In genomic region chr3:83098546-83099034, GRCm38 (mm10) we compare ENCODE assay signal across 8 mouse cellular contexts. TPM values are rescaled to one million over a fixed set of nuclear protein-coding genes. Genes with fewer than 3 reads are reported as not detected.
A peak's percentile ranks its signal among the peaks of the same experiment; 100 is the strongest.
DNase-seq lines count a peak whose midpoint lies in the region; ATAC-seq and TF ChIP-seq lines count a peak whose summit lies in the region.

No protein-coding gene starts in this region.

- peak overlapping the region; percentile 62 for H3K4me3 ChIP-seq in gastrocnemius, adult 2 months
- H3K4me3 ChIP-seq in hindbrain, embryonic 13.5 days, result peak overlapping the region; percentile 26
- peak overlapping the region; percentile 21; the same call in 1 of the 2 replicates for H3K4me3 ChIP-seq in midbrain, embryonic 11.5 days (ENCODE audit: low read depth, low read length)
- no peak overlapping the region for H3K4me3 ChIP-seq in kidney, adult 2 months (ENCODE audit: insufficient read depth, low read depth, low read length)

- no peaks in the 10 kb centered on the region for H3K27me3 ChIP-seq in hindbrain, embryonic 13.5 days
- no peaks in the 10 kb centered on the region for H3K27me3 ChIP-seq in midbrain, embryonic 11.5 days (ENCODE audit: control insufficient read depth, insufficient read depth, low read length)
- H3K27me3 ChIP-seq in kidney, adult 2 months (replicated peaks; ENCODE audit: control insufficient read depth, insufficient read depth, low read length), result no peaks in the 10 kb centered on the region; the same call in 1 of the 2 replicates

- under 1% methylated on average over 14 of the region's 14 CpGs for WGBS in hindbrain, embryonic 13.5 days
- WGBS in midbrain, embryonic 11.5 days, result 2% methylated on average over 14 of the region's 14 CpGs
- WGBS in kidney, adult 2 months, result 13% methylated on average over 14 of the region's 14 CpGs

- peaks cover 34% of the 10 kb centered on the region for H3K4me1 ChIP-seq in hindbrain, embryonic 13.5 days (replicated peaks)
- H3K4me1 ChIP-seq in midbrain, embryonic 11.5 days (ENCODE audit: control insufficient read depth, insufficient read depth, low read length), result peaks cover 17% of the 10 kb centered on the region
- no peaks in the 10 kb centered on the region for H3K4me1 ChIP-seq in kidney, adult 2 months (ENCODE audit: control insufficient read depth, insufficient read depth, low read length)

- peak; percentile 24 for DNase-seq in gastrocnemius, adult 2 months
- no peak for DNase-seq in gastrocnemius, postnatal 14 days
- DNase-seq in brain, embryonic 14.5 days (ENCODE audit: low read depth), result peak; percentile 93
- DNase-seq in midbrain, embryonic 11.5 days (ENCODE audit: low spot score, missing footprints), result peak; percentile 94
- DNase-seq in kidney, adult 2 months, result no peak
- no peak for DNase-seq in frontal cortex, postnatal 14 days (ENCODE audit: low spot score in 2 of 2)

- H3K4me2 ChIP-seq in hindbrain, embryonic 13.5 days, result peak overlapping the region; percentile 54
- peak overlapping the region; percentile 50 for H3K4me2 ChIP-seq in midbrain, embryonic 11.5 days

- ATAC-seq in hindbrain, embryonic 13.5 days (ENCODE audit: low FRiP score), result peak; percentile 87
- peak; percentile 91 for ATAC-seq in midbrain, embryonic 11.5 days (ENCODE audit: low FRiP score)
- ATAC-seq in erythroid progenitor cell, adult 5-6 weeks (replicated peaks; ENCODE audit: low FRiP score, poor library complexity, severe bottlenecking), result no peak

- H3K36me3 ChIP-seq in hindbrain, embryonic 13.5 days, result no peaks in the 10 kb centered on the region
- no peaks in the 10 kb centered on the region for H3K36me3 ChIP-seq in midbrain, embryonic 11.5 days (ENCODE audit: control insufficient read depth, insufficient read depth, low read length)
- no peaks in the 10 kb centered on the region for H3K36me3 ChIP-seq in kidney, adult 2 months (ENCODE audit: control insufficient read depth, insufficient read depth, low read length)

- no peak for TF ChIP-seq POLR2A in brain, embryonic 14.5 days (IDR thresholded peaks at IDR 0.05; ENCODE audit: borderline replicate concordance, extremely low read depth, insufficient read depth, insufficient read length, poor library complexity, severe bottlenecking)
- no peak for TF ChIP-seq POLR2A in kidney, adult 2 months (IDR thresholded peaks at IDR 0.05; ENCODE audit: low read depth, low read length)

- H3K27ac ChIP-seq in gastrocnemius, adult 2 months, result peak overlapping the region; percentile 38; the same call in 1 of the 2 replicates
- peak overlapping the region; percentile 79 for H3K27ac ChIP-seq in hindbrain, embryonic 13.5 days
- H3K27ac ChIP-seq in midbrain, embryonic 11.5 days (ENCODE audit: low read depth, low read length), result peak overlapping the region; percentile 76
- H3K27ac ChIP-seq in kidney, adult 2 months (ENCODE audit: insufficient read depth, low read depth, low read length), result no peak overlapping the region

- no peaks in the 10 kb centered on the region for H3K9me3 ChIP-seq in hindbrain, embryonic 13.5 days
- H3K9me3 ChIP-seq in midbrain, embryonic 11.5 days (ENCODE audit: control insufficient read depth, low read length), result no peaks in the 10 kb centered on the region

- H3K9ac ChIP-seq in hindbrain, embryonic 13.5 days, result peak overlapping the region; percentile 51
- peak overlapping the region; percentile 57 for H3K9ac ChIP-seq in midbrain, embryonic 11.5 days (ENCODE audit: low read length)

- no peak for TF ChIP-seq CTCF in gastrocnemius, adult 2 months (IDR thresholded peaks at IDR 0.05)
- TF ChIP-seq CTCF in brain, embryonic 14.5 days (IDR thresholded peaks at IDR 0.05; ENCODE audit: borderline replicate concordance, extremely low read depth, insufficient read depth, insufficient read length), result no peak
- no peak for TF ChIP-seq CTCF in kidney, adult 2 months (conservative IDR thresholded peaks at IDR 0.05; ENCODE audit: insufficient read depth, insufficient read length, low read depth, low read length)

- intact Hi-C loops in gastrocnemius, adult 2 months (cut with DNase I), result no loop called here
- intact Hi-C loops in gastrocnemius, postnatal 14 days (cut with DNase I; ENCODE audit: low total_unique reads), result no loop called here

RNA-seq across cellular contexts. Expression of gene Dchs2, which starts 29.2 kb away (rescaled TPM):
- 1 to 10 TPM in 1 of 2 experiments, under 1 TPM in 1; 0.51 to 1.6 TPM for total RNA-seq in gastrocnemius, adult 2 months (2021)
- 1 to 10 TPM; 3.9 to 4.4 TPM for total RNA-seq in gastrocnemius, postnatal 14 days (2021)
- polyA plus RNA-seq in brain, embryonic 14.5 days (2012; rRNA removed), result 0.69 and 1.8 TPM in 2 replicates
- polyA plus RNA-seq in hindbrain, embryonic 13.5 days (2015; fragmentation: Nextera tagmentation; extraction: Ambion mirVana), result 0.87 and 0.98 TPM in 2 replicates
- polyA plus RNA-seq in midbrain, embryonic 11.5 days (2014; fragmentation: Nextera tagmentation; extraction: Ambion mirVana), result 0.19 and 0.46 TPM in 2 replicates
- total RNA-seq in erythroid progenitor cell, adult 5-6 weeks (2015; ENCODE audit: low replicate concordance), result not detected in 2 replicates
- not detected in 2 replicates for total RNA-seq in erythroid progenitor cell, adult 5-6 weeks (2017; ENCODE audit: low replicate concordance)
- polyA plus RNA-seq in kidney, adult 2 months (2012; rRNA removed), result 0.03 TPM in 2 replicates

RNA-seq across cellular contexts. Expression of gene Plrg1, which starts 43.3 kb away (rescaled TPM):
- total RNA-seq in gastrocnemius, adult 2 months (2021), result 10 to 100 TPM; 22.8 to 23.0 TPM
- 10 to 100 TPM; 24.9 to 25.2 TPM for total RNA-seq in gastrocnemius, postnatal 14 days (2021)
- 87.6 and 101 TPM in 2 replicates for polyA plus RNA-seq in brain, embryonic 14.5 days (2012; rRNA removed)
- 107 and 108 TPM in 2 replicates for polyA plus RNA-seq in hindbrain, embryonic 13.5 days (2015; fragmentation: Nextera tagmentation; extraction: Ambion mirVana)
- polyA plus RNA-seq in midbrain, embryonic 11.5 days (2014; fragmentation: Nextera tagmentation; extraction: Ambion mirVana), result 142 and 144 TPM in 2 replicates
- total RNA-seq in erythroid progenitor cell, adult 5-6 weeks (2015; ENCODE audit: low replicate concordance), result 8.8 and 39.3 TPM in 2 replicates
- total RNA-seq in erythroid progenitor cell, adult 5-6 weeks (2017; ENCODE audit: low replicate concordance), result 25.6 and 28.5 TPM in 2 replicates
- polyA plus RNA-seq in kidney, adult 2 months (2012; rRNA removed), result 33.1 and 33.3 TPM in 2 replicates

RNA-seq across cellular contexts. Expression of gene Fgb, which starts 48.9 kb away (rescaled TPM):
- total RNA-seq in gastrocnemius, adult 2 months (2021), result not detected
- total RNA-seq in gastrocnemius, postnatal 14 days (2021), result not detected
- polyA plus RNA-seq in brain, embryonic 14.5 days (2012; rRNA removed), result 0.06 and 0.08 TPM in 2 replicates
- polyA plus RNA-seq in hindbrain, embryonic 13.5 days (2015; fragmentation: Nextera tagmentation; extraction: Ambion mirVana), result 0.06 TPM in 1 of 2 replicates, not detected in the other
- polyA plus RNA-seq in midbrain, embryonic 11.5 days (2014; fragmentation: Nextera tagmentation; extraction: Ambion mirVana), result not detected in 2 replicates
- total RNA-seq in erythroid progenitor cell, adult 5-6 weeks (2015; ENCODE audit: low replicate concordance), result not detected in 2 replicates
- total RNA-seq in erythroid progenitor cell, adult 5-6 weeks (2017; ENCODE audit: low replicate concordance), result not detected in 2 replicates
- 1.1 and 1.5 TPM in 2 replicates for polyA plus RNA-seq in kidney, adult 2 months (2012; rRNA removed)

Comparison
In these comparisons a context has a peak if more than half of its experiments do, and no peak if none do; other contexts are left out.
1. DNase-seq: peak in gastrocnemius, adult 2 months (single experiment), brain, embryonic 14.5 days (single experiment) and midbrain, embryonic 11.5 days (single experiment); none in gastrocnemius, postnatal 14 days (single experiment), kidney, adult 2 months (single experiment) and frontal cortex, postnatal 14 days (0 of 2).